Mouse (Mus musculus) stomach, embryonic 16.5 days (tissue): ENCODE data around the gene Tsnax. TPM values are rescaled to one million over a fixed set of nuclear protein-coding genes. Genes with fewer than 3 reads are reported as not detected.
A peak's percentile ranks its signal among the peaks of the same experiment; 100 is the strongest.

Source experiments
- ATAC-seq: fragments of 200-750 bp; cut with Nextera tagmentation; 2 replicates; pipeline ENCODE4 v1.8.0; 2017; ENCODE audit warnings: moderate number of reproducible peaks, moderate TSS enrichment; ENCODE audit not compliant: insufficient read depth, low FRiP score
- H3K27ac ChIP-seq: fragments of 300-500 bp; sonication (generic); 2 replicates; pipeline ENCODE4 v1.5.1; 2014; ENCODE audit warnings: low read length
- H3K27me3 ChIP-seq: fragments of 300-500 bp; sonication (generic); 2 replicates; pipeline ENCODE4 v1.6.1; 2014; ENCODE audit warnings: low read length, control low read depth, mixed read lengths; ENCODE audit not compliant: control insufficient read depth, insufficient read depth
- H3K36me3 ChIP-seq: fragments of 300-500 bp; sonication (generic); 2 replicates; pipeline ENCODE4 v1.6.1; 2014; ENCODE audit warnings: low read length; ENCODE audit not compliant: control insufficient read depth, insufficient read depth
- H3K4me1 ChIP-seq: fragments of 300-500 bp; sonication (generic); 2 replicates; pipeline ENCODE4 v1.6.1; 2014; ENCODE audit warnings: low read length, control low read depth, mixed read lengths; ENCODE audit not compliant: control insufficient read depth, insufficient read depth
- H3K4me2 ChIP-seq: fragments of 300-500 bp; sonication (generic); 2 replicates; pipeline ENCODE4 v1.6.1; 2014; ENCODE audit warnings: low read depth, low read length, mixed read lengths
- H3K4me3 ChIP-seq: fragments of 300-500 bp; sonication (generic); replicated peaks from 2 replicates; pipeline ENCODE4 v1.5.1; 2014; ENCODE audit warnings: mild to moderate bottlenecking, low read length
- H3K9ac ChIP-seq: fragments of 300-500 bp; sonication (generic); 2 replicates; pipeline ENCODE4 v1.6.1; 2014; ENCODE audit warnings: low read length
- H3K9me3 ChIP-seq: fragments of 300-500 bp; sonication (generic); replicated peaks from 2 replicates; pipeline ENCODE4 v1.6.1; 2016; ENCODE audit warnings: low read length, control low read depth; ENCODE audit not compliant: control insufficient read depth
- WGBS: fragments of 180-500 bp; shearing (Covaris S2); extraction: QIAGEN DNeasy Blood & Tissue Kit; methylation state at CpG from one replicate; pipeline ENCODE4 v1.1.7; 2014; 5-methylcytosine and 5-hydroxymethylcytosine counted together
- polyA plus RNA-seq: library from polyadenylated mRNA; unstranded; fragments of >200 nt; fragmentation: Nextera tagmentation; extraction: Ambion mirVana; gene quantifications from 2 replicates; pipeline ENCODE4 v1.2.1, GENCODE M21; 2015

Gene Tsnax
- polyA plus RNA-seq, 1 experiment from 2014 or later = 109 TPM

GRCm38 (mm10) chr8:124980828-124981227 is 32.0 kb upstream of the Tsnax start:
- WGBS = 83% methylated on average over 8 of the region's 8 CpGs
- H3K9me3 ChIP-seq = no peaks in the 10 kb centered on the region
- no peak for ATAC-seq

GRCm38 (mm10) chr8:124990923-124991667 is 21.7 kb upstream of the Tsnax start:
- 0 out of 2 replicates have a peak, but pooled peaks cover 3% of the 10 kb centered on the region for H3K4me1 ChIP-seq
- peak; percentile 31; the same call in 1 of the 2 replicates for ATAC-seq
- peak overlapping the region; percentile 28 for H3K4me3 ChIP-seq
- peak overlapping the region; percentile 89 for H3K27ac ChIP-seq
- peak overlapping the region; percentile 46 for H3K4me2 ChIP-seq
- H3K27me3 ChIP-seq = no peaks in the 10 kb centered on the region
- peak overlapping the region; percentile 24 for H3K9ac ChIP-seq
- H3K9me3 ChIP-seq = no peaks in the 10 kb centered on the region
- H3K36me3 ChIP-seq = no peaks in the 10 kb centered on the region
- 8% methylated on average over 17 of the region's 17 CpGs for WGBS

More at GRCm38 (mm10) chr8:124980828-124981227, 32.0 kb upstream of the Tsnax start:
- Histone ChIP-seq H3K27ac (no peak overlapping the region), H3K36me3 (no peaks in the 10 kb centered on the region), H3K4me3 (no peak overlapping the region), H3K4me2 (no peak overlapping the region), H3K4me1 (no peaks in the 10 kb centered on the region), H3K9ac (no peak overlapping the region), H3K27me3 (no peaks in the 10 kb centered on the region)

- H3K4me2 ChIP-seq = peak overlapping the region; percentile 46
- peak overlapping the region; percentile 89 for H3K27ac ChIP-seq
- no peaks in the 10 kb centered on the region for H3K36me3 ChIP-seq
- peak; percentile 61; the same call in 1 of the 2 replicates for ATAC-seq
- peak overlapping the region; percentile 24 for H3K9ac ChIP-seq
- H3K4me1 ChIP-seq = 0 out of 2 replicates have a peak, but pooled peaks cover 3% of the 10 kb centered on the region
- H3K27me3 ChIP-seq = no peaks in the 10 kb centered on the region
- H3K9me3 ChIP-seq = no peaks in the 10 kb centered on the region
- WGBS = 22% methylated on average over 6 of the region's 6 CpGs
- peak overlapping the region; percentile 28; the same call in 1 of the 2 replicates for H3K4me3 ChIP-seq
Measured at GRCm38 (mm10) chr8:124991668-124991926, 21.2 kb upstream of the Tsnax start.

GRCm38 (mm10) chr8:124995776-124996175 is 17.0 kb upstream of the Tsnax start:
- H3K9me3 ChIP-seq = no peaks in the 10 kb centered on the region
- no peak for ATAC-seq
- 0 out of 2 replicates have a peak, but pooled peaks cover 3% of the 10 kb centered on the region for H3K4me1 ChIP-seq
- H3K9ac ChIP-seq = no peak overlapping the region
- no peak overlapping the region for H3K4me3 ChIP-seq
- H3K36me3 ChIP-seq = no peaks in the 10 kb centered on the region
- WGBS = 59% methylated on average over 2 of the region's 2 CpGs
- H3K4me2 ChIP-seq = no peak overlapping the region
- no peak overlapping the region for H3K27ac ChIP-seq
- H3K27me3 ChIP-seq = no peaks in the 10 kb centered on the region

- 78% methylated on average over 8 of the region's 8 CpGs for WGBS
- H3K9me3 ChIP-seq = no peaks in the 10 kb centered on the region
Measured at GRCm38 (mm10) chr8:125024085-125024484, 11.3 kb downstream of the Tsnax start.

GRCm38 (mm10) chr8:125027211-125027610 is 14.4 kb downstream of the Tsnax start:
- WGBS = 59% methylated on average over 3 of the region's 3 CpGs
- Histone ChIP-seq H3K4me1 (no peaks in the 10 kb centered on the region), H3K27ac (peak overlapping the region; percentile 38), H3K9me3 (no peaks in the 10 kb centered on the region), H3K4me3 (no peak overlapping the region), H3K27me3 (no peaks in the 10 kb centered on the region), H3K9ac (no peak overlapping the region), H3K4me2 (no peak overlapping the region), H3K36me3 (peaks cover 15% of the 10 kb centered on the region)
- no peak for ATAC-seq

More at GRCm38 (mm10) chr8:125024085-125024484, 11.3 kb downstream of the Tsnax start:
- ATAC-seq = no peak
- no peak overlapping the region for H3K27ac ChIP-seq
- H3K4me3 ChIP-seq = no peak overlapping the region
- H3K9ac ChIP-seq = no peak overlapping the region
- no peaks in the 10 kb centered on the region for H3K27me3 ChIP-seq
- H3K4me1 ChIP-seq = no peaks in the 10 kb centered on the region
- H3K4me2 ChIP-seq = no peak overlapping the region
- peaks cover 14% of the 10 kb centered on the region for H3K36me3 ChIP-seq

- H3K4me2 ChIP-seq = no peak overlapping the region
- H3K9me3 ChIP-seq = no peaks in the 10 kb centered on the region
- no peaks in the 10 kb centered on the region for H3K4me1 ChIP-seq
- WGBS = 90% methylated on average over 5 of the region's 5 CpGs
- no peak for ATAC-seq
- no peak overlapping the region for H3K4me3 ChIP-seq
- no peak overlapping the region for H3K27ac ChIP-seq
- no peaks in the 10 kb centered on the region for H3K27me3 ChIP-seq
- H3K36me3 ChIP-seq = peaks cover 15% of the 10 kb centered on the region
- no peak overlapping the region for H3K9ac ChIP-seq
Measured at GRCm38 (mm10) chr8:125028841-125029240, 16.0 kb downstream of the Tsnax start.

GRCm38 (mm10) chr8:125031276-125031675 is 18.5 kb downstream of the Tsnax start:
- 55% methylated on average over 5 of the region's 5 CpGs for WGBS
- Histone ChIP-seq H3K27me3 (no peaks in the 10 kb centered on the region), H3K4me2 (no peak overlapping the region), H3K27ac (no peak overlapping the region), H3K36me3 (peaks cover 15% of the 10 kb centered on the region), H3K9ac (no peak overlapping the region), H3K4me1 (no peaks in the 10 kb centered on the region), H3K4me3 (no peak overlapping the region), H3K9me3 (no peaks in the 10 kb centered on the region)
- ATAC-seq = no peak

GRCm38 (mm10) chr8:125034669-125035068 is 21.9 kb downstream of the Tsnax start:
- Histone ChIP-seq H3K27ac (no peak overlapping the region), H3K4me1 (no peaks in the 10 kb centered on the region), H3K27me3 (no peaks in the 10 kb centered on the region), H3K9ac (no peak overlapping the region), H3K36me3 (peaks cover 12% of the 10 kb centered on the region; the same call in 1 of the 2 replicates), H3K9me3 (0 out of 2 replicates have a peak, but pooled peaks cover 2% of the 10 kb centered on the region), H3K4me3 (no peak overlapping the region), H3K4me2 (no peak overlapping the region)
- no peak for ATAC-seq
- WGBS = 35% methylated on average over 8 of the region's 8 CpGs
